Mouse (Mus musculus): ENCODE data around the gene Sept7.
"Not testable (repeated sequence)": the region's sequence is repeated elsewhere in the genome, so short reads cannot be mapped to it uniquely, and the experiment has no call there.

The Sept7 gene

GRCm38 (mm10) chr9:25252283-25252726 lies at the start of gene Sept7:
Gene Sept7, plus strand, starts transcription at chr9:25252439.
- DNase-seq (ENCODE audit: low spot score in 2 of 2) = peak; percentile 99 to 100

- DNase-seq (ENCODE audit: low spot score in 2 of 2) = no peak
Observed at GRCm38 (mm10) chr9:25208087-25208803, 44.0 kb upstream of the Sept7 start.

GRCm38 (mm10) chr9:25212309-25213163 lies 39.7 kb upstream of the Sept7 start:
- DNase-seq (ENCODE audit: low spot score in 2 of 2) = no peak

GRCm38 (mm10) chr9:25213164-25213557 lies 39.1 kb upstream of the Sept7 start:
- DNase-seq (ENCODE audit: low spot score in 2 of 2) = no peak

GRCm38 (mm10) chr9:25215411-25215810 lies 36.8 kb upstream of the Sept7 start:
- DNase-seq (ENCODE audit: low spot score in 2 of 2) = no peak

- DNase-seq (ENCODE audit: low spot score in 2 of 2) = no peak
Observed at GRCm38 (mm10) chr9:25216210-25216609, 36.0 kb upstream of the Sept7 start.

GRCm38 (mm10) chr9:25218954-25219353 lies 33.3 kb upstream of the Sept7 start:
- DNase-seq (ENCODE audit: low spot score in 2 of 2) = no peak

- DNase-seq (ENCODE audit: low spot score in 2 of 2) = no peak
Observed at GRCm38 (mm10) chr9:25219882-25220281, 32.4 kb upstream of the Sept7 start.

- no peak for DNase-seq (ENCODE audit: low spot score in 2 of 2)
Observed at GRCm38 (mm10) chr9:25224959-25225358, 27.3 kb upstream of the Sept7 start.

GRCm38 (mm10) chr9:25229740-25230139 lies 22.5 kb upstream of the Sept7 start:
- DNase-seq (ENCODE audit: low spot score in 2 of 2) = no peak

GRCm38 (mm10) chr9:25230213-25231039 lies 21.8 kb upstream of the Sept7 start:
- DNase-seq (ENCODE audit: low spot score in 2 of 2) = no peak

- no peak for DNase-seq (ENCODE audit: low spot score in 2 of 2)
Observed at GRCm38 (mm10) chr9:25241065-25241464, 11.2 kb upstream of the Sept7 start.

- not testable (repeated sequence) for DNase-seq (ENCODE audit: low spot score in 2 of 2)
Observed at GRCm38 (mm10) chr9:25241783-25242182, 10.5 kb upstream of the Sept7 start.

GRCm38 (mm10) chr9:25242266-25242665 lies 10.0 kb upstream of the Sept7 start:
- DNase-seq (ENCODE audit: low spot score in 2 of 2) = no peak

- DNase-seq (ENCODE audit: low spot score in 2 of 2) = no peak
Observed at GRCm38 (mm10) chr9:25243926-25244657, 8.1 kb upstream of the Sept7 start.

GRCm38 (mm10) chr9:25245125-25245524 lies 7.1 kb upstream of the Sept7 start:
- no peak for DNase-seq (ENCODE audit: low spot score in 2 of 2)

- DNase-seq (ENCODE audit: low spot score in 2 of 2) = no peak
Observed at GRCm38 (mm10) chr9:25246508-25246907, 5.7 kb upstream of the Sept7 start.

- no peak for DNase-seq (ENCODE audit: low spot score in 2 of 2)
Observed at GRCm38 (mm10) chr9:25251174-25251573, 1.1 kb upstream of the Sept7 start.

GRCm38 (mm10) chr9:25251611-25252282 lies 492 bp upstream of the Sept7 start:
- no peak for DNase-seq (ENCODE audit: low spot score in 2 of 2)

GRCm38 (mm10) chr9:25252759-25253477 lies 679 bp downstream of the Sept7 start:
- peak; percentile 47 to 55 for DNase-seq (ENCODE audit: low spot score in 2 of 2)
